Mouse (Mus musculus) thymus, adult 2 months (tissue): ENCODE measurements around the gene Ctnnal1. TPM values are rescaled to one million over a fixed set of nuclear protein-coding genes. Genes with fewer than 3 reads are reported as not detected.

Experiments
- DNase-seq: peaks from one replicate; pipeline ENCODE4 v3.0.0; 2021
- H3K27ac ChIP-seq: fragments of 200-500 bp; 2 replicates; pipeline ENCODE4 v1.5.1; 2012; ENCODE audit warnings: low read length, control low read depth; ENCODE audit not compliant: control insufficient read depth, insufficient read depth
- H3K27me3 ChIP-seq: fragments of 200-500 bp; 2 replicates; pipeline ENCODE4 v1.6.1; 2012; ENCODE audit warnings: mild to moderate bottlenecking, low read length, moderate library complexity, mixed read lengths; ENCODE audit not compliant: control insufficient read depth, insufficient read depth
- H3K36me3 ChIP-seq: fragments of 200-500 bp; 2 replicates; pipeline ENCODE4 v1.6.1; 2012; ENCODE audit warnings: mild to moderate bottlenecking, low read length, moderate library complexity; ENCODE audit not compliant: control insufficient read depth, insufficient read depth
- H3K4me1 ChIP-seq: fragments of 200-500 bp; replicated peaks from 2 replicates; pipeline ENCODE4 v1.6.1; 2012; ENCODE audit warnings: low read length; ENCODE audit not compliant: control insufficient read depth, insufficient read depth
- H3K4me3 ChIP-seq: fragments of 200-500 bp; 2 replicates; pipeline ENCODE4 v1.5.1; 2012; ENCODE audit warnings: mild to moderate bottlenecking, low read length, control low read depth, moderate library complexity; ENCODE audit not compliant: control insufficient read depth, insufficient read depth
- CTCF ChIP-seq: fragments of 200-500 bp; IDR thresholded peaks from 2 replicates; pipeline ENCODE4 v1.5.1; 2012; ENCODE audit warnings: mild to moderate bottlenecking, control low read depth, low read length, moderate library complexity, borderline replicate concordance; ENCODE audit not compliant: control insufficient read depth, poor library complexity, insufficient read depth; ENCODE audit errors: extremely low read depth
- POLR2A ChIP-seq: fragments of 200-500 bp; IDR thresholded peaks from 2 replicates; pipeline ENCODE4 v1.6.1; 2012; ENCODE audit warnings: mild to moderate bottlenecking, low read length, control low read depth, moderate library complexity; ENCODE audit not compliant: control insufficient read depth, poor library complexity, insufficient read depth; ENCODE audit errors: extremely low read depth
- WGBS: fragments of 180-500 bp; shearing (Covaris S2); methylation state at CpG from one replicate; pipeline ENCODE4 v1.1.7; 2018; 5-methylcytosine and 5-hydroxymethylcytosine counted together
- polyA plus RNA-seq: library from polyadenylated mRNA; depleted of rRNA; stranded (reverse); fragments of >200 nt; gene quantifications from 2 replicates; pipeline ENCODE4 v1.2.3, GENCODE M21; 2012

The Ctnnal1 gene
- polyA plus RNA-seq, 1 experiment = 5.0 TPM

DNA sequence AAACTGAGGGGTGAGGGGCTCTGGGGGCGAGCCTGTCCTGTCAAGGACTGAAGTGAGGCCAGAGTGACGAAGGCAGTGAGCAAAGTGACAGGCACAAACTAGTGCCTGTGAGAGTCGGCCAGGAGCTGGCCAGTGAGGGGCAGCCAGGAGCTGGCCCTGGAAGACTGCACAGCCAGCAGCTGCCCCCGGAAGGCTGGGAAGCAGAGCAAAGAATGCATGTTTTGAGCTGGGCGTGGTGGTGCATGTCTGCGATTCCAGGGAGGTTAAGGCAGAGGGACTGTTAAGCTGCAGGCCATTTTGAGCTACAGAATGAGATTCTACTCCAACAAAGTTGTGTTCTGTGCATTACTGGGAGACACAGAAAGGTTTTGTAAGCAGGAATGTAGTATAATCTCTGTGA is 14.3 kb downstream of the Ctnnal1 start:
- TF ChIP-seq CTCF = no peak
- H3K4me1 ChIP-seq = no peaks in the 10 kb centered on the region
- H3K36me3 ChIP-seq = no peaks in the 10 kb centered on the region
- no peaks in the 10 kb centered on the region for H3K27me3 ChIP-seq
- WGBS = 91% methylated on average over 6 of the region's 6 CpGs
- no peak for DNase-seq
- no peak overlapping the region for H3K4me3 ChIP-seq
- no peak overlapping the region for H3K27ac ChIP-seq

DNA sequence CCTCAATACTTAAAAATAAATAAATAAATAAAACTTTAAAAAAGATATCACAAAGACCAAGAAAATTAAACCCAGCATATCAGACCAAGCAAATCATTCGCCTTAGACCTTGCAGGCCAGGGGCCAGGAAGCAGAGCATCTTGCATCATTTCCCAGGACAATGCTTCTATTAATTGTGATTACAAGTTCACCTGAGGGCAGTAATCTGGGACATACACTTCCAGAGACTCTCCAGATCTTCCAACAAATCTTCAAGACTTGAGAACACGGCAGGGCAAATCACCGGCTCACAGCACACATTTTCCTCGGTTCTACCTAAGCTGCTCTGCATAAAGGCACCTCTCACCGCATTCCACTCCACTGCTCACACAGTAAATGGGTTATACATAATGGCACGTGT is 16.9 kb downstream of the Ctnnal1 start:
- H3K4me3 ChIP-seq = no peak overlapping the region
- no peak overlapping the region for H3K27ac ChIP-seq
- DNase-seq = no peak
- H3K4me1 ChIP-seq = no peaks in the 10 kb centered on the region
- 96% methylated on average over 6 of the region's 6 CpGs for WGBS
- no peaks in the 10 kb centered on the region for H3K36me3 ChIP-seq
- no peak for TF ChIP-seq CTCF
- no peak for TF ChIP-seq POLR2A
- no peaks in the 10 kb centered on the region for H3K27me3 ChIP-seq

DNA sequence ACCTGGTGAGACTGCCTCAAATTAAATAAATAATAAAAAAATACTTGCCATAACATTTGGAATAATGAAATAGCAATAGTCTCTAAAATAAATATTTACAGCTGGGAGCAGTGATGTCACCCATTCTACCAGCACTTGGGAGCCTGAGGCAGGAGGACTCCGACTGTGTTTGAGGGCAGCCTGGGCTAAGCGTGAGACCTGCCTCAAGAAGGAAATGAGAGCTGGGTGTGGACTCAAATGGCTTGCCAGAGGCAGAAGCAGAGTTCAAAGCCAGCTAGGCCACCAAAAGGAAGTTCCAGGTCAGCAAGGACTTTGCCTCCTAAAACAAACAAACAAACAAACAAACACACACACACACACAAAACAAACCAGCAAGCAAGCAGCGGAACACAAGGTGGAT is 17.6 kb downstream of the Ctnnal1 start:
- H3K27me3 ChIP-seq = no peaks in the 10 kb centered on the region
- WGBS = 97% methylated on average over 3 of the region's 3 CpGs
- DNase-seq = no peak
- no peaks in the 10 kb centered on the region for H3K36me3 ChIP-seq
- no peak for TF ChIP-seq CTCF
- no peak for TF ChIP-seq POLR2A
- no peaks in the 10 kb centered on the region for H3K4me1 ChIP-seq
- H3K4me3 ChIP-seq = no peak overlapping the region
- H3K27ac ChIP-seq = no peak overlapping the region

DNA sequence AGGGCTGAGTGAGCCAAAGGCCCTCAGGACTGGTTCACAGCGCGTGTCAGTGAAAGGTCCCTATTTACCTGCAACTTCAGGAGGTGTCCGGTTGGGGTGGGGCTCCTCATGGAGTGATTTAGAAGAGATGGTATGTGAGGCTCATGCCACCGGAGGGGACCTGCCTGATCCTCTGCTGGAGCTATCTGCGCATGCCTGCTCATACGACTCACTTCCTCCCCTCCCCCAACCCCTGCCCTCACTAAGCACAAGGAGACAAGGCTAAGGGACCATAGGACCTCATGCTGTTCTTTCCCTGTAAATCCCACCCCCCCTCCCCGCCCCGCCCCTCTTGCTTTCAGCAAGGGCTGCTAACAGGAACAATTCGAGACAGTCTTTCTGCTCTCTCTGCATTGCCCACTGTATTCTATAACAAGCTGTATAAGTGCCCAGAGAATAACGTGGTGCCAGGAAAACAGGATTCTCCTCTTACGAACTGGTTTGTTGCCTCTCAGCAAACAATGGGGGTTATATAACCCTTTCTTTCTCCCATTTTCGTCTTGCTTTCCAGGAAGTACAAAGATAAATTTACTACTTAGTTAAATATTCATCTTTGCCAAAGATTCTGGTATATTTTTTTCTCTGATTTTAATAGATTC is 19.0 kb downstream of the Ctnnal1 start:
- TF ChIP-seq POLR2A = no peak
- TF ChIP-seq CTCF = no peak
- H3K4me3 ChIP-seq = no peak overlapping the region
- DNase-seq = no peak
- WGBS = 96% methylated on average over 12 of the region's 12 CpGs
- no peaks in the 10 kb centered on the region for H3K27me3 ChIP-seq
- no peaks in the 10 kb centered on the region for H3K36me3 ChIP-seq
- no peaks in the 10 kb centered on the region for H3K4me1 ChIP-seq
- no peak overlapping the region for H3K27ac ChIP-seq

DNA sequence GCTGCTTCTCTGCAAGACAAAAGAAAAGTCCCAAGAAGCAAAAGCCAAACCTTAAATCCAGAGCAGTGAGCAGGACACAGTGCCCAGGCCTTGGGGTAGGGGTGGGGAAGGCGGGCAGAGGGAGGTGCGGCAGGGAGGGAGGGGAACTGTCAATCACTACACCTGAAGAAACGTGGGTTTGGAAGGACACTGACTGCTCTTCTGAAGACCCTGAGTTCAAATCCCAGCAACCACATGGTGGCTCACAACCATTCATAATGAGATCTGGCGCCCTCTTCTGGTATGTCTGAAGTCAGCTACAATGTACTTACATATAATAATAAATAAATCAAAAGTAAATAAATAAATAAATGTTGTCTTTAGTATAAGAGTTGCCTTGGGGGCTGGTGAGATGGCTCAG is 20.1 kb downstream of the Ctnnal1 start:
- Histone ChIP-seq H3K4me1 (no peaks in the 10 kb centered on the region), H3K27me3 (no peaks in the 10 kb centered on the region), H3K4me3 (no peak overlapping the region), H3K27ac (no peak overlapping the region), H3K36me3 (no peaks in the 10 kb centered on the region)
- 93% methylated on average over 4 of the region's 4 CpGs for WGBS
- TF ChIP-seq POLR2A = no peak
- no peak for TF ChIP-seq CTCF
- no peak for DNase-seq

DNA sequence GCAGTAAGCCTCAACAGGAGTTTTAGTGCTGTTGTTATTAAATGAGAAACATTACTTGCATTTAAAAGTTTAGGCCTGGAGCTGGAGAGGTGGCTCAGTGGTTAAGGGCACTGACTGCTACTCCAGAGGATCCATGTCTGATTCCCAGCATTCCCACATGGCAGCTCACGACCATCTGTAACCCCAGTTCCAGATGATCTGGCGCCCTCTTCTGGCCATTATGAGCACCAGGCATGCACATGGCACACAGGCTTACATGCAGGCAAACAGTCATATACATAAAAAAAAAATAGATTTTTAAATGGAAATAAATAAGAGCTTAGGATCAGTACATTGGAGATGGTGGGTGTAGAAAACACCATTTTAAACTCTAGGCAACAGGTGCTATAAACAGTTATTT is 21.0 kb downstream of the Ctnnal1 start:
- DNase-seq = no peak
- no peaks in the 10 kb centered on the region for H3K4me1 ChIP-seq
- H3K27me3 ChIP-seq = no peaks in the 10 kb centered on the region
- no peak overlapping the region for H3K27ac ChIP-seq
- TF ChIP-seq POLR2A (no peak), CTCF (no peak)
- WGBS = 98% methylated on average over 2 of the region's 2 CpGs
- H3K36me3 ChIP-seq = no peaks in the 10 kb centered on the region
- no peak overlapping the region for H3K4me3 ChIP-seq

DNA sequence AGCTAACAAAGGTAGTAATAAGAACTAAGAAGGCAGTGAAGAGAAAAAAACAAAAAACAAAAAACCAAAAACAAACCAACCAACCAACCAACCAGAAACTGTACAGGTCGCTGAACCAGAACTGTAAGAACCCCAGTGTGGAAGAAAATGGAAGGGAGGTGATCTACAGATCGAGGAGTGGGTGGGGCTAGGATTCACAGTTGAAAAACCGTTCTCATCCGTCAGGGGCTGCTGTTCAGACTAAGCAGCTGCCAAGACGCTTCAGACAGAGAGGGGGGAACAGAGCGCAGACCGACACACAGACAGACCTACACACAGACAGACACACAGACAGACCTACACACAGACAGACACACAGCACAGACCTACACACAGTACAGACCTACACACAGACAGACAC is 22.5 kb downstream of the Ctnnal1 start:
- 88% methylated on average over 7 of the region's 7 CpGs for WGBS
- no peak for TF ChIP-seq CTCF
- TF ChIP-seq POLR2A = no peak
- H3K4me1 ChIP-seq = no peaks in the 10 kb centered on the region
- no peaks in the 10 kb centered on the region for H3K27me3 ChIP-seq
- DNase-seq = no peak
- H3K27ac ChIP-seq = no peak overlapping the region
- no peaks in the 10 kb centered on the region for H3K36me3 ChIP-seq
- H3K4me3 ChIP-seq = no peak overlapping the region
